Mouse (Mus musculus): ENCODE measurements around the gene Ska2. TPM values are rescaled to one million over a fixed set of nuclear protein-coding genes. Genes with fewer than 3 reads are reported as not detected.

The Ska2 gene
- polyA plus RNA-seq, 1 experiment from 2014 or later, result 142 TPM

- Histone ChIP-seq H3K27ac (ENCODE audit: low read depth, low read length) (peak within 1 kb of the TSS; percentile 92), H3K9me3 (ENCODE audit: control insufficient read depth, low read length) (no peaks in the 10 kb centered on the region), H3K4me3 (ENCODE audit: low read depth, low read length) (peak within 1 kb of the TSS; percentile 96), H3K36me3 (ENCODE audit: control insufficient read depth, insufficient read depth, low read length) (peaks cover 13% of the 10 kb centered on the region; the same call in 1 of the 2 replicates), H3K9ac (ENCODE audit: low read length) (peak within 1 kb of the TSS; percentile 89), H3K4me1 (replicated peaks; ENCODE audit: control insufficient read depth, insufficient read depth, low read length) (peaks cover 1% of the 10 kb centered on the region; the same call in 1 of the 2 replicates), H3K4me2 (ENCODE audit: low read depth, low read length, severe bottlenecking) (peak within 1 kb of the TSS; percentile 68), H3K27me3 (ENCODE audit: control insufficient read depth, insufficient read depth, low read length) (no peaks in the 10 kb centered on the region)
- ATAC-seq (replicated peaks; ENCODE audit: low FRiP score) (peak; percentile 92), DNase-seq (ENCODE audit: low spot score) (peak; percentile 98)
- WGBS, result under 1% methylated on average over 102 of the region's 105 CpGs
Observed at GRCm38 (mm10) chr11:87126824-87127816, 18.1 kb downstream of the Ska2 start, which contains the start of gene Trim37. TSS of gene Trim37 (plus strand) at chr11:87127077.

- WGBS, result 88% methylated on average over 4 of the region's 4 CpGs
- H3K27ac ChIP-seq (ENCODE audit: low read depth, low read length), result no peak overlapping the region
- no peak overlapping the region for H3K4me2 ChIP-seq (ENCODE audit: low read depth, low read length, severe bottlenecking)
- no peak overlapping the region for H3K9ac ChIP-seq (ENCODE audit: low read length)
- H3K27me3 ChIP-seq (ENCODE audit: control insufficient read depth, insufficient read depth, low read length), result no peaks in the 10 kb centered on the region
- no peaks in the 10 kb centered on the region for H3K4me1 ChIP-seq (replicated peaks; ENCODE audit: control insufficient read depth, insufficient read depth, low read length)
- H3K9me3 ChIP-seq (ENCODE audit: control insufficient read depth, low read length), result no peaks in the 10 kb centered on the region
- no peak overlapping the region for H3K4me3 ChIP-seq (ENCODE audit: low read depth, low read length)
- DNase-seq (ENCODE audit: low spot score) (no peak), ATAC-seq (replicated peaks; ENCODE audit: low FRiP score) (no peak)
- peaks cover 2% of the 10 kb centered on the region; the same call in 1 of the 2 replicates for H3K36me3 ChIP-seq (ENCODE audit: control insufficient read depth, insufficient read depth, low read length)
Observed at GRCm38 (mm10) chr11:87136233-87136632, 27.2 kb downstream of the Ska2 start.

- Histone ChIP-seq H3K36me3 (ENCODE audit: control insufficient read depth, insufficient read depth, low read length) (no peaks in the 10 kb centered on the region; the same call in 1 of the 2 replicates), H3K4me2 (ENCODE audit: low read depth, low read length, severe bottlenecking) (no peak overlapping the region), H3K4me1 (replicated peaks; ENCODE audit: control insufficient read depth, insufficient read depth, low read length) (no peaks in the 10 kb centered on the region), H3K9me3 (ENCODE audit: control insufficient read depth, low read length) (no peaks in the 10 kb centered on the region), H3K4me3 (ENCODE audit: low read depth, low read length) (no peak overlapping the region), H3K9ac (ENCODE audit: low read length) (no peak overlapping the region), H3K27ac (ENCODE audit: low read depth, low read length) (no peak overlapping the region), H3K27me3 (ENCODE audit: control insufficient read depth, insufficient read depth, low read length) (no peaks in the 10 kb centered on the region)
- DNase-seq (ENCODE audit: low spot score) (no peak), ATAC-seq (replicated peaks; ENCODE audit: low FRiP score) (no peak)
- WGBS, result 87% methylated on average over 2 of the region's 2 CpGs
Observed at GRCm38 (mm10) chr11:87158012-87158411, 49.0 kb downstream of the Ska2 start.

- no peaks in the 10 kb centered on the region for H3K9me3 ChIP-seq (ENCODE audit: control insufficient read depth, low read length)
- H3K4me1 ChIP-seq (replicated peaks; ENCODE audit: control insufficient read depth, insufficient read depth, low read length), result no peaks in the 10 kb centered on the region
- peaks cover 5% of the 10 kb centered on the region for H3K36me3 ChIP-seq (ENCODE audit: control insufficient read depth, insufficient read depth, low read length)
- 98% methylated on average over 4 of the region's 4 CpGs for WGBS
- H3K4me2 ChIP-seq (ENCODE audit: low read depth, low read length, severe bottlenecking), result no peak overlapping the region
- no peak overlapping the region for H3K4me3 ChIP-seq (ENCODE audit: low read depth, low read length)
- H3K9ac ChIP-seq (ENCODE audit: low read length), result no peak overlapping the region
- ATAC-seq (replicated peaks; ENCODE audit: low FRiP score), result no peak
- DNase-seq (ENCODE audit: low spot score), result no peak
- H3K27ac ChIP-seq (ENCODE audit: low read depth, low read length), result no peak overlapping the region
- H3K27me3 ChIP-seq (ENCODE audit: control insufficient read depth, insufficient read depth, low read length), result no peaks in the 10 kb centered on the region
Observed at GRCm38 (mm10) chr11:87162687-87163086, 53.7 kb downstream of the Ska2 start.

GRCm38 (mm10) chr11:87163751-87164150 lies 54.7 kb downstream of the Ska2 start:
- H3K27me3 ChIP-seq (ENCODE audit: control insufficient read depth, insufficient read depth, low read length), result no peaks in the 10 kb centered on the region
- H3K9me3 ChIP-seq (ENCODE audit: control insufficient read depth, low read length), result no peaks in the 10 kb centered on the region
- H3K9ac ChIP-seq (ENCODE audit: low read length), result no peak overlapping the region
- DNase-seq (ENCODE audit: low spot score) (no peak), ATAC-seq (replicated peaks; ENCODE audit: low FRiP score) (no peak)
- H3K4me1 ChIP-seq (replicated peaks; ENCODE audit: control insufficient read depth, insufficient read depth, low read length), result no peaks in the 10 kb centered on the region
- H3K4me3 ChIP-seq (ENCODE audit: low read depth, low read length), result no peak overlapping the region
- peaks cover 11% of the 10 kb centered on the region for H3K36me3 ChIP-seq (ENCODE audit: control insufficient read depth, insufficient read depth, low read length)
- no peak overlapping the region for H3K27ac ChIP-seq (ENCODE audit: low read depth, low read length)
- no peak overlapping the region for H3K4me2 ChIP-seq (ENCODE audit: low read depth, low read length, severe bottlenecking)

- Histone ChIP-seq H3K9ac (ENCODE audit: low read length) (no peak overlapping the region), H3K4me3 (ENCODE audit: low read depth, low read length) (no peak overlapping the region), H3K4me2 (ENCODE audit: low read depth, low read length, severe bottlenecking) (no peak overlapping the region), H3K27ac (ENCODE audit: low read depth, low read length) (no peak overlapping the region), H3K4me1 (replicated peaks; ENCODE audit: control insufficient read depth, insufficient read depth, low read length) (no peaks in the 10 kb centered on the region), H3K9me3 (ENCODE audit: control insufficient read depth, low read length) (no peaks in the 10 kb centered on the region), H3K27me3 (ENCODE audit: control insufficient read depth, insufficient read depth, low read length) (no peaks in the 10 kb centered on the region), H3K36me3 (ENCODE audit: control insufficient read depth, insufficient read depth, low read length) (peaks cover 5% of the 10 kb centered on the region; the same call in 1 of the 2 replicates)
- 93% methylated on average over 5 of the region's 5 CpGs for WGBS
- ATAC-seq (replicated peaks; ENCODE audit: low FRiP score), result no peak
- no peak for DNase-seq (ENCODE audit: low spot score)
Observed at GRCm38 (mm10) chr11:87173625-87174024, 64.6 kb downstream of the Ska2 start.

MicroRNAs within 50 kb of the gene (microRNA counts, 519-probe panel; counts per million panel counts)
- 6,499 counts per million, percentile 88 among the panel's probes with 10 or more counts for microRNA mmu-miR-301a

Small RNAs within 50 kb of the gene (microRNA-seq; reads per million reads assigned to microRNA genes)
- gene Mir301 (ENCODE audit: insufficient number of aligned reads), result 3,637 reads per million, percentile 83 among the genes with 10 or more reads in this experiment

Other genes starting within 250 kb of the Ska2 start
- 5.4 and 6.0 TPM in 2 replicates for gene Ypel2, start 115.5 kb upstream of the Ska2 start, polyA plus RNA-seq (2014; fragmentation: Nextera tagmentation; extraction: Ambion mirVana)
- gene Gdpd1, start 35.2 kb upstream of the Ska2 start, polyA plus RNA-seq (2014; fragmentation: Nextera tagmentation; extraction: Ambion mirVana), result 74.6 and 77.7 TPM in 2 replicates
- gene Smg8, start 22.5 kb upstream of the Ska2 start, polyA plus RNA-seq (2014; fragmentation: Nextera tagmentation; extraction: Ambion mirVana), result 28.3 and 28.9 TPM in 2 replicates
- gene Prr11, start 526 bp upstream of the Ska2 start, polyA plus RNA-seq (2014; fragmentation: Nextera tagmentation; extraction: Ambion mirVana), result 23.1 and 23.8 TPM in 2 replicates
- gene Trim37, start 17.8 kb downstream of the Ska2 start, polyA plus RNA-seq (2014; fragmentation: Nextera tagmentation; extraction: Ambion mirVana), result 97.3 and 106 TPM in 2 replicates
- 13.4 TPM in 2 replicates for gene Ppm1e, start 249.8 kb downstream of the Ska2 start, polyA plus RNA-seq (2014; fragmentation: Nextera tagmentation; extraction: Ambion mirVana)

Measured in forebrain, embryonic 11.5 days (tissue).